ENCODE assay signal across 24 mouse cellular contexts in the genomic region with DNA sequence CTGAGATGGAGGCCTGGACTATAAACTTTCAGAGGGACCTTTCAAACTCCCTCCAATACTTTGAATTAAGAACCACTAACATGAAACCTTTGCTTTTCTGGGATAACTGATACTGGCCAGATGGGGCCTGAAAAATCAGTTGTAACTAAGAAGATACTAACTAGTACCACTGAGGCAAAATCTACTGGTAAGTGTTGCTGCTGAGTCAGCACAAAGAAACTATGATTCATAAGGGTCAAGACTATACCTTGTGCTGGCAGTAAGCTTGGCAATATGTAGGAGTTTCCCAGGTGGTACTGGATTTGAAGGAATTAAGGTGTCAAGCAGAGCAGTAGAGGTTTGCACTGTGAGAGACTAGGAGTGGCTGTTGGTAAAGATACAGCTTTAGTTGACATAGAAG.
"Had no signal": no experiment of that assay in that cellular context is flagged by ENCODE, and none has a peak within 500 bp of the region (broad histone marks: within the 10 kb centered on the region; RNA-seq: fewer than 3 reads in every experiment).

No protein-coding gene starts in this region.

- H3K4me2 ChIP-seq: embryonic facial prominence, embryonic 12.5 days; embryonic facial prominence, embryonic 13.5 days; embryonic facial prominence, embryonic 15.5 days; forebrain, embryonic 12.5 days; forebrain, embryonic 13.5 days; forebrain, embryonic 15.5 days had no signal

- H3K27ac ChIP-seq: embryonic facial prominence, embryonic 10.5 days; embryonic facial prominence, embryonic 12.5 days; embryonic facial prominence, embryonic 13.5 days; embryonic facial prominence, embryonic 15.5 days; forebrain, embryonic 10.5 days; forebrain, embryonic 12.5 days; forebrain, embryonic 13.5 days; forebrain, embryonic 15.5 days; gastrocnemius, adult 2 months; heart, adult 2 months; heart, embryonic 10.5 days had no signal

- H3K4me1 ChIP-seq: embryonic facial prominence, embryonic 10.5 days; embryonic facial prominence, embryonic 12.5 days; embryonic facial prominence, embryonic 13.5 days; embryonic facial prominence, embryonic 15.5 days; forebrain, embryonic 10.5 days; forebrain, embryonic 12.5 days; forebrain, embryonic 13.5 days; forebrain, embryonic 15.5 days; heart, embryonic 10.5 days had no signal

- H3K9me3 ChIP-seq: embryonic facial prominence, embryonic 10.5 days; embryonic facial prominence, embryonic 12.5 days; embryonic facial prominence, embryonic 13.5 days; embryonic facial prominence, embryonic 15.5 days; forebrain, embryonic 12.5 days; forebrain, embryonic 15.5 days; heart, embryonic 10.5 days had no signal

- H3K4me3 ChIP-seq: embryonic facial prominence, embryonic 10.5 days; embryonic facial prominence, embryonic 12.5 days; embryonic facial prominence, embryonic 13.5 days; embryonic facial prominence, embryonic 15.5 days; erythroblast, embryonic 14.5 days; forebrain, embryonic 10.5 days; forebrain, embryonic 12.5 days; forebrain, embryonic 13.5 days; forebrain, embryonic 15.5 days; gastrocnemius, adult 2 months; heart, adult 2 months; heart, embryonic 10.5 days had no signal

- DNase-seq: cerebellum, adult 9-11 months; cerebellum, postnatal 10 days; cerebellum, postnatal 14 days; cerebellum, postnatal 25 days; cerebellum, postnatal 36 days; embryo, embryonic 11 days; forebrain, postnatal 0 days; gastrocnemius, adult 2 months; gastrocnemius, postnatal 10 days; gastrocnemius, postnatal 14 days; gastrocnemius, postnatal 25 days; heart, adult 11 months; heart, adult 18-20 months; heart, adult 2 months had no signal

- H3K27me3 ChIP-seq: embryonic facial prominence, embryonic 12.5 days; embryonic facial prominence, embryonic 13.5 days; embryonic facial prominence, embryonic 15.5 days; forebrain, embryonic 12.5 days; forebrain, embryonic 13.5 days; forebrain, embryonic 15.5 days had no signal

- H3K9ac ChIP-seq: embryonic facial prominence, embryonic 12.5 days; embryonic facial prominence, embryonic 13.5 days; embryonic facial prominence, embryonic 15.5 days; forebrain, embryonic 12.5 days; forebrain, embryonic 13.5 days; forebrain, embryonic 15.5 days; forebrain, postnatal 0 days had no signal
